Mouse (Mus musculus) left cerebral cortex, adult 11 months (tissue): ENCODE data around the gene Sh3bgrl3.

Experiments used
- DNase-seq: peaks from one replicate; pipeline ENCODE4 v3.0.0; 2022; ENCODE audit warnings: low spot score

Gene Sh3bgrl3

GRCm38 (mm10) chr4:134078694-134079093 is 49.9 kb downstream of the Sh3bgrl3 start:
- peak; percentile 49 for DNase-seq
